Mouse (Mus musculus): ENCODE measurements around the gene Dcaf11. TPM values are rescaled to one million over a fixed set of nuclear protein-coding genes. Genes with fewer than 3 reads are reported as not detected.

The Dcaf11 gene
- polyA plus RNA-seq (2017; shearing (Covaris generic)) = 110 TPM

GRCm38 (mm10) chr14:55559799-55560201 lies at the start of gene Dcaf11:
TSS of gene Dcaf11 (plus strand) at chr14:55560006.

GRCm38 (mm10) chr14:55510125-55510731 lies 49.6 kb upstream of the Dcaf11 start, which contains the start of gene Cpne6:
TSS of gene Cpne6 (plus strand) at chr14:55510445.

GRCm38 (mm10) chr14:55524785-55525184 lies 35.0 kb upstream of the Dcaf11 start, which contains the start of gene Nrl:
TSS of gene Nrl (minus strand) at chr14:55524981.

GRCm38 (mm10) chr14:55540067-55540786 lies 19.6 kb upstream of the Dcaf11 start, which contains the start of gene Pck2:
TSS of gene Pck2 (plus strand) at chr14:55540266.

GRCm38 (mm10) chr14:55560202-55561073 lies 632 bp downstream of the Dcaf11 start, which contains the start of gene A730061H03Rik:
TSS of gene A730061H03Rik (minus strand) at chr14:55560406.

GRCm38 (mm10) chr14:55575302-55575701 lies 15.5 kb downstream of the Dcaf11 start, which contains the start of gene Fitm1:
TSS of gene Fitm1 (plus strand) at chr14:55575617.

GRCm38 (mm10) chr14:55577871-55578667 lies 18.3 kb downstream of the Dcaf11 start, which contains the start of gene Psme1:
TSS of gene Psme1 (plus strand) at chr14:55578123.

GRCm38 (mm10) chr14:55584702-55585565 lies 25.1 kb downstream of the Dcaf11 start, which contains the start of gene Emc9:
TSS of gene Emc9 (minus strand) at chr14:55585302.

GRCm38 (mm10) chr14:55590748-55591330 lies 31.0 kb downstream of the Dcaf11 start, which contains the start of gene Psme2:
TSS of gene Psme2 (minus strand) at chr14:55591113.

GRCm38 (mm10) chr14:55591331-55591891 lies 31.6 kb downstream of the Dcaf11 start, which contains the start of gene Rnf31:
TSS of gene Rnf31 (plus strand) at chr14:55591708.

GRCm38 (mm10) chr14:55603271-55603632 lies 43.4 kb downstream of the Dcaf11 start, which contains the start of gene Irf9:
TSS of gene Irf9 (plus strand) at chr14:55603571.

GRCm38 (mm10) chr14:55617822-55618221 lies 58.0 kb downstream of the Dcaf11 start, which contains the start of gene Rec8:
TSS of gene Rec8 (plus strand) at chr14:55618037.

Other genes starting within 250 kb of the Dcaf11 start
- gene Dhrs4, start 81.2 kb upstream of the Dcaf11 start, polyA plus RNA-seq (2017; shearing (Covaris generic)) = 28.5 TPM
- gene Carmil3, start 69.4 kb upstream of the Dcaf11 start, polyA plus RNA-seq (2017; shearing (Covaris generic)) = not detected
- gene Cpne6, start 49.6 kb upstream of the Dcaf11 start, polyA plus RNA-seq (2017; shearing (Covaris generic)) = 0.40 TPM
- gene Nrl, start 35.0 kb upstream of the Dcaf11 start, polyA plus RNA-seq (2017; shearing (Covaris generic)) = 0.23 TPM
- gene Pck2, start 19.7 kb upstream of the Dcaf11 start, polyA plus RNA-seq (2017; shearing (Covaris generic)) = 7.2 TPM
- 4.5 TPM for gene A730061H03Rik, start 400 bp downstream of the Dcaf11 start, polyA plus RNA-seq (2017; shearing (Covaris generic))
- gene Fitm1, start 15.6 kb downstream of the Dcaf11 start, polyA plus RNA-seq (2017; shearing (Covaris generic)) = not detected
- gene Psme1, start 18.1 kb downstream of the Dcaf11 start, polyA plus RNA-seq (2017; shearing (Covaris generic)) = 748 TPM
- 15.3 TPM for gene Emc9, start 25.3 kb downstream of the Dcaf11 start, polyA plus RNA-seq (2017; shearing (Covaris generic))
- gene Psme2, start 31.1 kb downstream of the Dcaf11 start, polyA plus RNA-seq (2017; shearing (Covaris generic)) = 573 TPM
- 49.5 TPM for gene Rnf31, start 31.7 kb downstream of the Dcaf11 start, polyA plus RNA-seq (2017; shearing (Covaris generic))
- 49.4 TPM for gene Irf9, start 43.6 kb downstream of the Dcaf11 start, polyA plus RNA-seq (2017; shearing (Covaris generic))
- gene Rec8, start 58.0 kb downstream of the Dcaf11 start, polyA plus RNA-seq (2017; shearing (Covaris generic)) = 0.50 TPM
- 49.8 TPM for gene Ipo4, start 76.0 kb downstream of the Dcaf11 start, polyA plus RNA-seq (2017; shearing (Covaris generic))
- gene Gm49378, start 77.9 kb downstream of the Dcaf11 start, polyA plus RNA-seq (2017; shearing (Covaris generic)) = 2.1 TPM
- gene Tm9sf1, start 83.8 kb downstream of the Dcaf11 start, polyA plus RNA-seq (2017; shearing (Covaris generic)) = 74.7 TPM
- gene Tssk4, start 90.2 kb downstream of the Dcaf11 start, polyA plus RNA-seq (2017; shearing (Covaris generic)) = 0.51 TPM
- 44.7 TPM for gene Mdp1, start 100.5 kb downstream of the Dcaf11 start, polyA plus RNA-seq (2017; shearing (Covaris generic))
- 33.1 TPM for gene Gmpr2, start 111.9 kb downstream of the Dcaf11 start, polyA plus RNA-seq (2017; shearing (Covaris generic))
- 239 TPM for gene Nedd8, start 112.1 kb downstream of the Dcaf11 start, polyA plus RNA-seq (2017; shearing (Covaris generic))
- 189 TPM for gene Tinf2, start 121.8 kb downstream of the Dcaf11 start, polyA plus RNA-seq (2017; shearing (Covaris generic))
- not detected for gene Tgm1, start 153.9 kb downstream of the Dcaf11 start, polyA plus RNA-seq (2017; shearing (Covaris generic))
- gene Rabggta, start 162.3 kb downstream of the Dcaf11 start, polyA plus RNA-seq (2017; shearing (Covaris generic)) = 85.5 TPM
- gene Dhrs1, start 185.7 kb downstream of the Dcaf11 start, polyA plus RNA-seq (2017; shearing (Covaris generic)) = 23.0 TPM
- 49.5 TPM for gene Nop9, start 185.7 kb downstream of the Dcaf11 start, polyA plus RNA-seq (2017; shearing (Covaris generic))
- not detected for gene Cideb, start 198.5 kb downstream of the Dcaf11 start, polyA plus RNA-seq (2017; shearing (Covaris generic))
- 0.21 TPM for gene Ltb4r2, start 201.4 kb downstream of the Dcaf11 start, polyA plus RNA-seq (2017; shearing (Covaris generic))
- gene Ltb4r1, start 206.0 kb downstream of the Dcaf11 start, polyA plus RNA-seq (2017; shearing (Covaris generic)) = not detected
- not detected for gene Adcy4, start 224.1 kb downstream of the Dcaf11 start, polyA plus RNA-seq (2017; shearing (Covaris generic))
- gene Ripk3, start 228.9 kb downstream of the Dcaf11 start, polyA plus RNA-seq (2017; shearing (Covaris generic)) = 74.2 TPM